ENCODE assay signal across 9 mouse cellular contexts in genomic region chr9:35282006-35282850, GRCm38 (mm10). TPM values are rescaled to one million over a fixed set of nuclear protein-coding genes. Genes with fewer than 3 reads are reported as not detected.
DNase-seq lines count a peak whose midpoint lies in the region; ATAC-seq and TF ChIP-seq lines count a peak whose summit lies in the region.
"Had no signal": no experiment of that assay in that cellular context is flagged by ENCODE, and none has a peak within 500 bp of the region (broad histone marks: within the 10 kb centered on the region; RNA-seq: fewer than 3 reads in every experiment).

No protein-coding gene starts in this region.

- H3K4me2 ChIP-seq in heart, embryonic 12.5 days, result no peak overlapping the region
- H3K4me2 ChIP-seq in lung, embryonic 14.5 days, result no peak overlapping the region
- H3K4me2 ChIP-seq: liver, embryonic 13.5 days had no signal

- H3K27me3 ChIP-seq in heart, embryonic 12.5 days (replicated peaks), result no peaks in the 10 kb centered on the region
- H3K27me3 ChIP-seq in lung, embryonic 14.5 days (ENCODE audit: insufficient read depth, low read length), result no peaks in the 10 kb centered on the region
- H3K27me3 ChIP-seq: liver, embryonic 13.5 days had no signal

- no peak overlapping the region for H3K9ac ChIP-seq in heart, embryonic 12.5 days
- no peak overlapping the region for H3K9ac ChIP-seq in lung, embryonic 14.5 days
- H3K9ac ChIP-seq: liver, embryonic 13.5 days had no signal

- peak; percentile 84 for TF ChIP-seq CTCF in gastrocnemius, adult 2 months (IDR thresholded peaks at IDR 0.05)
- TF ChIP-seq CTCF in lung, embryonic 14.5 days (IDR thresholded peaks at IDR 0.05; ENCODE audit: low read depth), result peak; percentile 85

- intact Hi-C loops in gastrocnemius, adult 2 months (cut with DNase I), result loop anchor here (1.0 kb wide), 2 partner anchors 242 to 253 kb away; no protein-coding TSS in a partner anchor

- no peak overlapping the region for H3K4me3 ChIP-seq in heart, embryonic 12.5 days
- no peak overlapping the region for H3K4me3 ChIP-seq in gastrocnemius, adult 2 months
- H3K4me3 ChIP-seq in lung, embryonic 14.5 days (ENCODE audit: low read depth, low read length), result no peak overlapping the region
- H3K4me3 ChIP-seq: liver, embryonic 13.5 days had no signal

- 25% methylated on average over 5 of the region's 5 CpGs for WGBS in heart, embryonic 12.5 days
- WGBS in lung, embryonic 14.5 days, result 9% methylated on average over 5 of the region's 5 CpGs

- no peak overlapping the region for H3K27ac ChIP-seq in heart, embryonic 12.5 days (ENCODE audit: poor library complexity, severe bottlenecking)
- peak overlapping the region; percentile 44 for H3K27ac ChIP-seq in gastrocnemius, adult 2 months
- no peak overlapping the region for H3K27ac ChIP-seq in lung, embryonic 14.5 days (ENCODE audit: low read depth)
- H3K27ac ChIP-seq: liver, embryonic 13.5 days had no signal

- peaks cover 7% of the 10 kb centered on the region for H3K4me1 ChIP-seq in heart, embryonic 12.5 days (replicated peaks)
- no peaks in the 10 kb centered on the region for H3K4me1 ChIP-seq in lung, embryonic 14.5 days (ENCODE audit: insufficient read depth)
- H3K4me1 ChIP-seq: liver, embryonic 13.5 days had no signal

- H3K36me3 ChIP-seq in heart, embryonic 12.5 days, result peaks cover 13% of the 10 kb centered on the region
- H3K36me3 ChIP-seq in lung, embryonic 14.5 days (ENCODE audit: insufficient read depth), result peaks cover 9% of the 10 kb centered on the region

- H3K9me3 ChIP-seq in heart, embryonic 12.5 days (replicated peaks), result no peaks in the 10 kb centered on the region
- H3K9me3 ChIP-seq in lung, embryonic 14.5 days (ENCODE audit: low read depth, low read length), result no peaks in the 10 kb centered on the region
- H3K9me3 ChIP-seq: liver, embryonic 13.5 days had no signal

- DNase-seq in heart, adult 18-20 months, result peak; percentile 70 to 81
- DNase-seq in Muller cell, postnatal 12 days (ENCODE audit: inconsistent ontology term), result peak; percentile 64
- DNase-seq in cerebellum, postnatal 14 days, result peak; percentile 76 to 82
- peak; percentile 47 for DNase-seq in gastrocnemius, adult 2 months
- DNase-seq in kidney, adult 8-10 months, result peak; percentile 36 to 67
- DNase-seq in lung, embryonic 14.5 days, result peak; percentile 90
- DNase-seq in retina, embryonic 14.5 days (ENCODE audit: low spot score), result peak; percentile 89
- DNase-seq: liver, embryonic 13.5 days had no signal

- no peak; the same call in 1 of the 2 replicates for ATAC-seq in heart, embryonic 12.5 days (ENCODE audit: insufficient number of reproducible peaks, low FRiP score)
- ATAC-seq in lung, embryonic 14.5 days (ENCODE audit: insufficient read depth), result peak; percentile 36; the same call in 1 of the 2 replicates

RNA-seq across cellular contexts. Expression of gene Rpusd4, which starts 14.6 kb away (rescaled TPM):
- 10 to 100 TPM; 14.9 to 16.3 TPM for total RNA-seq in heart, adult 18-20 months (2021)
- 22.1 and 24.4 TPM in 2 replicates for polyA plus RNA-seq in heart, embryonic 12.5 days (2016; fragmentation: Nextera tagmentation; extraction: Ambion mirVana)
- 1 to 10 TPM; 6.8 to 7.5 TPM for total RNA-seq in gastrocnemius, adult 2 months (2021)
- 29.7 and 30.9 TPM in 2 replicates for polyA plus RNA-seq in lung, embryonic 14.5 days (2014; fragmentation: Nextera tagmentation; extraction: Ambion mirVana)

RNA-seq across cellular contexts. Expression of gene Fam118b, which starts 14.6 kb away (rescaled TPM):
- 10 to 100 TPM; 12.0 to 15.7 TPM for total RNA-seq in heart, adult 18-20 months (2021)
- 26.6 and 28.5 TPM in 2 replicates for polyA plus RNA-seq in heart, embryonic 12.5 days (2016; fragmentation: Nextera tagmentation; extraction: Ambion mirVana)
- total RNA-seq in gastrocnemius, adult 2 months (2021), result 10 to 100 TPM; 24.3 to 29.8 TPM
- polyA plus RNA-seq in lung, embryonic 14.5 days (2014; fragmentation: Nextera tagmentation; extraction: Ambion mirVana), result 37.9 and 40.4 TPM in 2 replicates
